Mouse (Mus musculus): ENCODE data around the gene Ube2dnl2. TPM values are rescaled to one million over a fixed set of nuclear protein-coding genes. Genes with fewer than 3 reads are reported as not detected.

Gene Ube2dnl2
- not detected for total RNA-seq (2021)
- long read RNA-seq, experiment 1: 0 reads
- long read RNA-seq, experiment 2: 0 reads

DNA sequence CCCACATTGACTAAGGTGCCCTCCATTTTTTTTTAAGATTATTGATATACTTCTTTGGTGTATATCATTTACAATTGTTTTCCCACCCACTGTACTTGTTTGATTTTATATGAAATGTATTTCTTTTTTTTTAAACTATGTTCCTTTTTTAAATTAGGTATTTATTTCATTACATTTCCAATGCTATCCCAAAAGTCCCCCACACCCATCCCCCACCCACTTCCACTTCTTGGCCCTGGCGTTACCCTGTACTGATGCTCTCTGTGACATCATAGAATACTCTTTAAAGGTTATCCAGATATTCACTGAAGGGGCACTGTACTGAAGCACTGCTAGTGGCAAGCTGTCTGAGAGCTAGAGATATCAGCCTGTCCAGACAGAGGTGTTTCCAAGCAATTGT is at the start of gene Ube2dnl2:
Gene Ube2dnl2 (plus strand): TSS at position 301 of the 400 bp plus-strand sequence.
- DNase-seq: no peak

DNA sequence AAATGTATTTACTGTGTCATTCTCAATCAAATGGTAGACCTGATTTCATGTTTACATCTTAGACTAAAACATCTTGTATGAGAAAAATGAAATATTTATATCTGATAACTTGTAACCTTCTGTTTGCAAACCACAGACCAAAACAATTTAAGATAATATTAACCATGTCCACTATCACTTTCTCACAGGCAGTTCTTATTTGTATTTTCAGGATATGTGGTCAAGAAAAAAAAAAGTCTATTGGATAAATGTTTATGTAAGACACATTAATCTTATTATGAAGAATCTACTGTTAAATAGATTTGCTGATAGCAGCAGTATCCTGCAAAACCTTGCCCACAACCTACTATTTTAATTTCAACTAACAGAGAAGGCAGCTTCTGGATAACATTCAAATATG is 11.9 kb upstream of the Ube2dnl2 start:
- no peak for DNase-seq

GRCm38 (mm10) chrX:114897506-114897905 is 9.9 kb upstream of the Ube2dnl2 start:
- DNase-seq: no peak

GRCm38 (mm10) chrX:114903391-114903790 is 4.0 kb upstream of the Ube2dnl2 start:
- no peak for DNase-seq

- DNase-seq: no peak
These were observed 2.7 kb upstream of the Ube2dnl2 start, which contains the start of gene Ube2dnl1 for GRCm38 (mm10) chrX:114904712-114905111. Gene Ube2dnl1 (plus strand): TSS chrX:114905012.

DNA sequence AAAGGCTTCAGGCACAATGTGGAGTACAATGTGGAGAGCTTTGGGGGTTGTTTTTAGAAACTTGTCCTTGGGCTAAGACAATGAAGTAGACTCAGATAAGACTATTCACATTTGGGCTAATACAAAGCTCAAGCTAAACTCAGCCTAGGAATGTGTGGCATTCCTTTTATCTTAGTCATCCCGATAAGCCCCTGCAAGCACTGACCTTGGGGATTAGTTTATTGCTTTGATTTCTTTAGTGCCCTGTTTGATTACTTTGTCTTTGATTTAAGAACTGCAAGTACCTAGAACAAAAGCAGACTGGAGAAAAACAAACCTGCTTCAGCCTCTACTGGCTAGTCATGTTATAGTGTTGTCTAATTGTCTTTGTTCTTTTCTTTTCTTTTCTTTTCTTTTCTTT is 47.7 kb downstream of the Ube2dnl2 start:
- DNase-seq: peak in 1 of 2 experiments; percentile 1

Other genes with a start within 250 kb of the Ube2dnl2 start
- gene Ube2dnl1, start 2.6 kb upstream of the Ube2dnl2 start, total RNA-seq (2021): not detected

All from heart, adult 18-20 months (tissue).